Mouse (Mus musculus): ENCODE data around the gene Eddm3b. TPM values are rescaled to one million over a fixed set of nuclear protein-coding genes. Genes with fewer than 3 reads are reported as not detected.
A peak's percentile ranks its signal among the peaks of the same experiment; 100 is the strongest.

The Eddm3b gene
- not detected in 2 replicates for polyA plus RNA-seq (2011; ENCODE audit: insufficient read depth, insufficient read length, low read depth, missing spikeins)

- H3K36me3 ChIP-seq (ENCODE audit: control insufficient read depth, insufficient read depth, low read length, poor library complexity, severe bottlenecking) = no peaks in the 10 kb centered on the region
- H3K9me3 ChIP-seq (replicated peaks; ENCODE audit: control insufficient read depth, insufficient read depth, low read length, poor library complexity, severe bottlenecking) = no peaks in the 10 kb centered on the region
- H3K9ac ChIP-seq (ENCODE audit: low read depth, poor library complexity, severe bottlenecking) = no peak within 1 kb of the TSS
- H3K27me3 ChIP-seq (ENCODE audit: control insufficient read depth, insufficient read depth, low read length, poor library complexity, severe bottlenecking) = no peaks in the 10 kb centered on the region; the same call in 1 of the 2 replicates
- no peak for TF ChIP-seq POLR2A (IDR thresholded peaks at IDR 0.05; ENCODE audit: insufficient read depth, low read length)
- TF ChIP-seq CTCF (IDR thresholded peaks at IDR 0.05; ENCODE audit: low read depth, low read length) = no peak
- no peak for TF ChIP-seq EP300 (IDR thresholded peaks at IDR 0.05; ENCODE audit: insufficient read depth, low read depth, low read length)
- H3K4me3 ChIP-seq (ENCODE audit: low read depth, low read length) = no peak within 1 kb of the TSS
- H3K27ac ChIP-seq (ENCODE audit: insufficient read depth, low read length) = no peak within 1 kb of the TSS
- no peaks in the 10 kb centered on the region for H3K4me1 ChIP-seq (ENCODE audit: control insufficient read depth, insufficient read depth, low read length)
Observed at GRCm38 (mm10) chr14:51113916-51114560, at the start of gene Eddm3b. Gene Eddm3b, plus strand, starts transcription at chr14:51114426.

GRCm38 (mm10) chr14:51068956-51069355 is 45.3 kb upstream of the Eddm3b start:
- Histone ChIP-seq H3K27ac (ENCODE audit: insufficient read depth, low read length) (no peak overlapping the region), H3K4me1 (ENCODE audit: control insufficient read depth, insufficient read depth, low read length) (no peaks in the 10 kb centered on the region), H3K36me3 (ENCODE audit: control insufficient read depth, insufficient read depth, low read length, poor library complexity, severe bottlenecking) (no peaks in the 10 kb centered on the region), H3K4me3 (ENCODE audit: low read depth, low read length) (no peak overlapping the region), H3K9me3 (replicated peaks; ENCODE audit: control insufficient read depth, insufficient read depth, low read length, poor library complexity, severe bottlenecking) (no peaks in the 10 kb centered on the region), H3K27me3 (ENCODE audit: control insufficient read depth, insufficient read depth, low read length, poor library complexity, severe bottlenecking) (no peaks in the 10 kb centered on the region), H3K9ac (ENCODE audit: low read depth, poor library complexity, severe bottlenecking) (no peak overlapping the region)
- no peak for TF ChIP-seq CTCF (IDR thresholded peaks at IDR 0.05; ENCODE audit: low read depth, low read length)
- TF ChIP-seq EP300 (IDR thresholded peaks at IDR 0.05; ENCODE audit: insufficient read depth, low read depth, low read length) = no peak
- TF ChIP-seq POLR2A (IDR thresholded peaks at IDR 0.05; ENCODE audit: insufficient read depth, low read length) = no peak

GRCm38 (mm10) chr14:51069617-51070016 is 44.6 kb upstream of the Eddm3b start:
- H3K27me3 ChIP-seq (ENCODE audit: control insufficient read depth, insufficient read depth, low read length, poor library complexity, severe bottlenecking) = no peaks in the 10 kb centered on the region
- no peak for TF ChIP-seq EP300 (IDR thresholded peaks at IDR 0.05; ENCODE audit: insufficient read depth, low read depth, low read length)
- no peak for TF ChIP-seq POLR2A (IDR thresholded peaks at IDR 0.05; ENCODE audit: insufficient read depth, low read length)
- peak; percentile 38 for TF ChIP-seq CTCF (IDR thresholded peaks at IDR 0.05; ENCODE audit: low read depth, low read length)
- no peak overlapping the region for H3K9ac ChIP-seq (ENCODE audit: low read depth, poor library complexity, severe bottlenecking)
- H3K4me3 ChIP-seq (ENCODE audit: low read depth, low read length) = no peak overlapping the region
- no peak overlapping the region for H3K27ac ChIP-seq (ENCODE audit: insufficient read depth, low read length)
- H3K36me3 ChIP-seq (ENCODE audit: control insufficient read depth, insufficient read depth, low read length, poor library complexity, severe bottlenecking) = no peaks in the 10 kb centered on the region
- H3K9me3 ChIP-seq (replicated peaks; ENCODE audit: control insufficient read depth, insufficient read depth, low read length, poor library complexity, severe bottlenecking) = no peaks in the 10 kb centered on the region
- no peaks in the 10 kb centered on the region for H3K4me1 ChIP-seq (ENCODE audit: control insufficient read depth, insufficient read depth, low read length)

- Histone ChIP-seq H3K4me1 (ENCODE audit: control insufficient read depth, insufficient read depth, low read length) (no peaks in the 10 kb centered on the region), H3K27me3 (ENCODE audit: control insufficient read depth, insufficient read depth, low read length, poor library complexity, severe bottlenecking) (no peaks in the 10 kb centered on the region)
- TF ChIP-seq EP300 (IDR thresholded peaks at IDR 0.05; ENCODE audit: insufficient read depth, low read depth, low read length) = no peak
- no peak for TF ChIP-seq CTCF (IDR thresholded peaks at IDR 0.05; ENCODE audit: low read depth, low read length)
- TF ChIP-seq POLR2A (IDR thresholded peaks at IDR 0.05; ENCODE audit: insufficient read depth, low read length) = no peak
Observed at GRCm38 (mm10) chr14:51074335-51074734, 39.9 kb upstream of the Eddm3b start, which contains the start of gene Olfr750. Gene Olfr750, minus strand, starts transcription at chr14:51074435.

GRCm38 (mm10) chr14:51079180-51079579 is 35.0 kb upstream of the Eddm3b start:
- H3K4me3 ChIP-seq (ENCODE audit: low read depth, low read length) = no peak overlapping the region
- H3K36me3 ChIP-seq (ENCODE audit: control insufficient read depth, insufficient read depth, low read length, poor library complexity, severe bottlenecking) = no peaks in the 10 kb centered on the region
- TF ChIP-seq POLR2A (IDR thresholded peaks at IDR 0.05; ENCODE audit: insufficient read depth, low read length) = no peak
- no peak for TF ChIP-seq EP300 (IDR thresholded peaks at IDR 0.05; ENCODE audit: insufficient read depth, low read depth, low read length)
- TF ChIP-seq CTCF (IDR thresholded peaks at IDR 0.05; ENCODE audit: low read depth, low read length) = no peak
- H3K27me3 ChIP-seq (ENCODE audit: control insufficient read depth, insufficient read depth, low read length, poor library complexity, severe bottlenecking) = no peaks in the 10 kb centered on the region
- no peaks in the 10 kb centered on the region for H3K9me3 ChIP-seq (replicated peaks; ENCODE audit: control insufficient read depth, insufficient read depth, low read length, poor library complexity, severe bottlenecking)
- no peak overlapping the region for H3K9ac ChIP-seq (ENCODE audit: low read depth, poor library complexity, severe bottlenecking)
- H3K27ac ChIP-seq (ENCODE audit: insufficient read depth, low read length) = no peak overlapping the region
- peaks cover 1% of the 10 kb centered on the region for H3K4me1 ChIP-seq (ENCODE audit: control insufficient read depth, insufficient read depth, low read length)

More at GRCm38 (mm10) chr14:51074335-51074734, 39.9 kb upstream of the Eddm3b start, which contains the start of gene Olfr750:
- Histone ChIP-seq H3K36me3 (ENCODE audit: control insufficient read depth, insufficient read depth, low read length, poor library complexity, severe bottlenecking) (no peaks in the 10 kb centered on the region), H3K4me3 (ENCODE audit: low read depth, low read length) (no peak within 1 kb of the TSS), H3K27ac (ENCODE audit: insufficient read depth, low read length) (no peak within 1 kb of the TSS), H3K9ac (ENCODE audit: low read depth, poor library complexity, severe bottlenecking) (no peak within 1 kb of the TSS), H3K9me3 (replicated peaks; ENCODE audit: control insufficient read depth, insufficient read depth, low read length, poor library complexity, severe bottlenecking) (no peaks in the 10 kb centered on the region)

GRCm38 (mm10) chr14:51081035-51081434 is 33.2 kb upstream of the Eddm3b start:
- Histone ChIP-seq H3K36me3 (ENCODE audit: control insufficient read depth, insufficient read depth, low read length, poor library complexity, severe bottlenecking) (no peaks in the 10 kb centered on the region), H3K27ac (ENCODE audit: insufficient read depth, low read length) (no peak overlapping the region), H3K27me3 (ENCODE audit: control insufficient read depth, insufficient read depth, low read length, poor library complexity, severe bottlenecking) (no peaks in the 10 kb centered on the region), H3K9ac (ENCODE audit: low read depth, poor library complexity, severe bottlenecking) (no peak overlapping the region), H3K9me3 (replicated peaks; ENCODE audit: control insufficient read depth, insufficient read depth, low read length, poor library complexity, severe bottlenecking) (no peaks in the 10 kb centered on the region), H3K4me3 (ENCODE audit: low read depth, low read length) (no peak overlapping the region), H3K4me1 (ENCODE audit: control insufficient read depth, insufficient read depth, low read length) (peaks cover 1% of the 10 kb centered on the region)
- TF ChIP-seq EP300 (IDR thresholded peaks at IDR 0.05; ENCODE audit: insufficient read depth, low read depth, low read length) (no peak), POLR2A (IDR thresholded peaks at IDR 0.05; ENCODE audit: insufficient read depth, low read length) (no peak), CTCF (IDR thresholded peaks at IDR 0.05; ENCODE audit: low read depth, low read length) (no peak)
